Mouse (Mus musculus): ENCODE measurements at regions not wholly inside any gene's neighbourhood (a gene's known extent, or its start where the extent isn't known, plus 50 kb on each side); places are given as distances from the start of the nearest gene placed in this dataset.

DNA sequence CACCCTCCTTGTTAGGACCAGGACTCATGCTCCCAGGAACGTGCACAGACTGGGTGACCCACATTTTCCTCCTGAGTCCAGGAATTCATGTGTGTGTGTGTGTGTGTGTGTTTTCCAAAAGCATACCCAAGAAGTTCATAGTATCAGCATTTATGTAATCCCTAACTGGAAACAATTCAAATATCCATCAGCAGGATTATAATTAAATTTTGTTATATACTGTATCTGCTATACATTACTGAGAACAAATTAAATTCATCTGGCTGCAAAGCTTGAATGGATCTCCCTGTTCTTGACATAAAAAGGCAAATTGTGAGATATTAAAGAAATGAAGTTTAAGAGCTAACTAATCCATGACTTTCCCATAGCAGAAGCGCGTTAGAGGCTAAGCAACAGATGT, 99.7 kb upstream of the Mctp2 start:
- no peaks in the 10 kb centered on the region for H3K9me3 ChIP-seq (replicated peaks; ENCODE audit: insufficient read depth, low read length)
- H3K27ac ChIP-seq (ENCODE audit: control insufficient read depth, low read depth, low read length) = no peak overlapping the region
- H3K36me3 ChIP-seq (ENCODE audit: control insufficient read depth in 1 of 2, insufficient read depth in 2 of 2, low read length in 2 of 2) = no peaks in the 10 kb centered on the region
- no peaks in the 10 kb centered on the region for H3K79me2 ChIP-seq (ENCODE audit: control insufficient read depth, insufficient read depth, low read length, poor library complexity)
- H3K27me3 ChIP-seq (ENCODE audit: control insufficient read depth in 1 of 2, insufficient read depth in 2 of 2, low read length in 2 of 2) = no peaks in the 10 kb centered on the region
- no peaks in the 10 kb centered on the region for H3K4me1 ChIP-seq (ENCODE audit: control insufficient read depth in 1 of 2, insufficient read depth in 2 of 2, low read length in 2 of 2)
- H3K4me3 ChIP-seq (ENCODE audit: control insufficient read depth in 1 of 2, insufficient read depth in 1 of 2, low read depth in 2 of 2, low read length in 2 of 2) = no peak overlapping the region
- DNase-seq (ENCODE audit: low read depth, low spot score) = no peak
- TF ChIP-seq GABPA (IDR thresholded peaks at IDR 0.05; ENCODE audit: low read depth, low read length) (no peak), TCF12 (IDR thresholded peaks at IDR 0.05; ENCODE audit: low read depth, low read length) (no peak), UBTF (IDR thresholded peaks at IDR 0.05; ENCODE audit: borderline replicate concordance, insufficient read depth, low read depth, low read length) (no peak), CHD1 (IDR thresholded peaks at IDR 0.05; ENCODE audit: low read depth, low read length) (no peak), TAL1 (IDR thresholded peaks at IDR 0.05; ENCODE audit: low read length) (no peak), MEF2A (IDR thresholded peaks at IDR 0.05; ENCODE audit: extremely low read depth, insufficient replicate concordance, low read depth, low read length, poor library complexity, severe bottlenecking) (no peak), USF2 (IDR thresholded peaks at IDR 0.05; ENCODE audit: borderline replicate concordance in 1 of 2, insufficient read depth in 1 of 2, low read depth in 1 of 2, low read length in 2 of 2) (no peak), MAFK (IDR thresholded peaks at IDR 0.05; ENCODE audit: borderline replicate concordance, low read depth, low read length) (no peak), MXI1 (IDR thresholded peaks at IDR 0.05; ENCODE audit: low read depth, low read length) (no peak), CTCF (IDR thresholded peaks at IDR 0.05 in 2 of 3, conservative IDR thresholded peaks at IDR 0.05 in 1 of 3; ENCODE audit: control insufficient read depth in 1 of 3, insufficient read depth in 1 of 3, low read depth in 2 of 3, low read length in 3 of 3, poor library complexity in 1 of 3, severe bottlenecking in 1 of 3) (no peak), MYB (IDR thresholded peaks at IDR 0.05; ENCODE audit: low read depth, low read length) (no peak), NRF1 (IDR thresholded peaks at IDR 0.05; ENCODE audit: insufficient read depth, low read depth, low read length, poor library complexity, severe bottlenecking) (no peak), EP300 (IDR thresholded peaks at IDR 0.05; ENCODE audit: low read depth in 1 of 2, low read length in 2 of 2) (no peak)
- H3K9ac ChIP-seq (ENCODE audit: control insufficient read depth, low read depth, low read length, poor library complexity, severe bottlenecking) = no peak overlapping the region

DNA sequence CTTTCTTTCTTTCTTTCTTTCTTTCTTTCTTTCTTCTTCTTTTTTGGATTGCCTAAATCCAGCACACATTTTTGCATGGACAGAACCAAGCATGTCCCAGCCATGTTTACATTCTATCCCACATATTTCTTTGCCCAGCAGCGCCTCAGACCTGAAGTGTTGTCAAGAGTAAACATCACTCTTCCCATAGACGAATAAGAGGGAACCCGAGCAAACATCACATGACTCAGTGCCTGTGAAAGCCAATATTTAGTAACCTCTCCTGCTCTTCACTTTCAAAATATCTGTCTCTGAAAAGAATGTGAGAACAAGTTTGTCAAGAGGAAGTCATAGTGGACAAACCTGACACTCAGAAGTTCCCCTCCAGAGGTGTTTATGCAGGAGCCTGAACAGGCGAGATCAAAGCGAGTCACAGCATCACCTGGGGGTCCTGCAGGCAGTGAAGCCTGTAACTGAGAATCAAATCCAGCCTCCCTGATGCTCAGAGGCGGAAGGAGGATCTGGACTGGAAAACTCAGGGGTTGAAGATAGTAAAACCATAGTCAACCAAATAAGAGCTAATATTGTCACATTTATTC, 102.1 kb upstream of the Mctp2 start:
- Histone ChIP-seq H3K27ac (ENCODE audit: control insufficient read depth, low read depth, low read length) (no peak overlapping the region), H3K36me3 (ENCODE audit: control insufficient read depth in 1 of 2, insufficient read depth in 2 of 2, low read length in 2 of 2) (no peaks in the 10 kb centered on the region), H3K9ac (ENCODE audit: control insufficient read depth, low read depth, low read length, poor library complexity, severe bottlenecking) (no peak overlapping the region), H3K79me2 (ENCODE audit: control insufficient read depth, insufficient read depth, low read length, poor library complexity) (no peaks in the 10 kb centered on the region), H3K4me1 (ENCODE audit: control insufficient read depth in 1 of 2, insufficient read depth in 2 of 2, low read length in 2 of 2) (no peaks in the 10 kb centered on the region), H3K9me3 (replicated peaks; ENCODE audit: insufficient read depth, low read length) (no peaks in the 10 kb centered on the region), H3K27me3 (ENCODE audit: control insufficient read depth in 1 of 2, insufficient read depth in 2 of 2, low read length in 2 of 2) (no peaks in the 10 kb centered on the region), H3K4me3 (ENCODE audit: control insufficient read depth in 1 of 2, insufficient read depth in 1 of 2, low read depth in 2 of 2, low read length in 2 of 2) (no peak overlapping the region)
- TF ChIP-seq TAL1 (IDR thresholded peaks at IDR 0.05; ENCODE audit: low read length) = no peak
- no peak for TF ChIP-seq ZMIZ1 (IDR thresholded peaks at IDR 0.05; ENCODE audit: low read depth, low read length)
- TF ChIP-seq POLR2A (IDR thresholded peaks at IDR 0.05; ENCODE audit: control insufficient read depth in 1 of 2, insufficient read depth in 1 of 2, low read depth in 1 of 2, low read length in 2 of 2, poor library complexity in 1 of 2) = no peak
- no peak for TF ChIP-seq BHLHE40 (IDR thresholded peaks at IDR 0.05; ENCODE audit: borderline replicate concordance, low read depth, low read length)
- no peak for TF ChIP-seq TCF12 (IDR thresholded peaks at IDR 0.05; ENCODE audit: low read depth, low read length)
- TF ChIP-seq CHD2 (IDR thresholded peaks at IDR 0.05; ENCODE audit: low read length) = no peak
- TF ChIP-seq EP300 (IDR thresholded peaks at IDR 0.05; ENCODE audit: low read depth in 1 of 2, low read length in 2 of 2) = no peak
- no peak for TF ChIP-seq RAD21 (IDR thresholded peaks at IDR 0.05; ENCODE audit: low read depth, low read length)
- no peak for TF ChIP-seq RCOR1 (IDR thresholded peaks at IDR 0.05; ENCODE audit: low read depth, low read length)
- no peak for TF ChIP-seq CHD1 (IDR thresholded peaks at IDR 0.05; ENCODE audit: low read depth, low read length)
- TF ChIP-seq POLR2AphosphoS2 (IDR thresholded peaks at IDR 0.05; ENCODE audit: low read length) = no peak
- no peak for TF ChIP-seq MYC (IDR thresholded peaks at IDR 0.05; ENCODE audit: low read depth, low read length)
- TF ChIP-seq MYB (IDR thresholded peaks at IDR 0.05; ENCODE audit: low read depth, low read length) = no peak
- TF ChIP-seq NELFE (IDR thresholded peaks at IDR 0.05; ENCODE audit: low read depth, low read length) = no peak
- no peak for TF ChIP-seq KAT2A (conservative IDR thresholded peaks at IDR 0.05; ENCODE audit: low read depth, low read length)
- TF ChIP-seq ZKSCAN1 (IDR thresholded peaks at IDR 0.05; ENCODE audit: low read depth, low read length) = no peak
- no peak for DNase-seq (ENCODE audit: low read depth, low spot score)

Data from MEL (cell line).